Mouse (Mus musculus) ZHBTc4 (cell line): ENCODE measurements around the gene Rpl27a.

Source experiments
- DNase-seq: peaks from one replicate; pipeline ENCODE4 v3.0.0-alpha.2; 2011; ENCODE audit warnings: low read depth, low spot score

The Rpl27a gene

DNA sequence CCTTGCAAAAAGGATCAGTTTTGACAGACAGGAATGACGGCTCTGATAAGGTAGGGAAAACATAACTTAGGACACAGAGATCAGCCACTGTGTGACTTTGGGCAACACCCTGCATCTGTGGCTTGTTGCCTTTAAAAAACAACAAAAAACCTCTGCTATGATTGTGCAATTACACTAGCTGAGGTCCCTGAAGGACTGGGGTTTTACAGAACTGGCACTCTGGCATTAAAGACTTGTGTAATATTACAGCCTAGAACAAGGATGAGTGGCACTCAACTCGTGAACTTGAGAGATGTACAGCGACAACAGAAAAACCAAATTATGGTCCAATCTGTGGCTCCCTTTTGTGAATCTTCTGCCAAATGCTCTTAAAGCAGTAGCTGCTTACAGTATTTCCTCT is 5.8 kb downstream of the Rpl27a start:
- DNase-seq, result peak; percentile 28

DNA sequence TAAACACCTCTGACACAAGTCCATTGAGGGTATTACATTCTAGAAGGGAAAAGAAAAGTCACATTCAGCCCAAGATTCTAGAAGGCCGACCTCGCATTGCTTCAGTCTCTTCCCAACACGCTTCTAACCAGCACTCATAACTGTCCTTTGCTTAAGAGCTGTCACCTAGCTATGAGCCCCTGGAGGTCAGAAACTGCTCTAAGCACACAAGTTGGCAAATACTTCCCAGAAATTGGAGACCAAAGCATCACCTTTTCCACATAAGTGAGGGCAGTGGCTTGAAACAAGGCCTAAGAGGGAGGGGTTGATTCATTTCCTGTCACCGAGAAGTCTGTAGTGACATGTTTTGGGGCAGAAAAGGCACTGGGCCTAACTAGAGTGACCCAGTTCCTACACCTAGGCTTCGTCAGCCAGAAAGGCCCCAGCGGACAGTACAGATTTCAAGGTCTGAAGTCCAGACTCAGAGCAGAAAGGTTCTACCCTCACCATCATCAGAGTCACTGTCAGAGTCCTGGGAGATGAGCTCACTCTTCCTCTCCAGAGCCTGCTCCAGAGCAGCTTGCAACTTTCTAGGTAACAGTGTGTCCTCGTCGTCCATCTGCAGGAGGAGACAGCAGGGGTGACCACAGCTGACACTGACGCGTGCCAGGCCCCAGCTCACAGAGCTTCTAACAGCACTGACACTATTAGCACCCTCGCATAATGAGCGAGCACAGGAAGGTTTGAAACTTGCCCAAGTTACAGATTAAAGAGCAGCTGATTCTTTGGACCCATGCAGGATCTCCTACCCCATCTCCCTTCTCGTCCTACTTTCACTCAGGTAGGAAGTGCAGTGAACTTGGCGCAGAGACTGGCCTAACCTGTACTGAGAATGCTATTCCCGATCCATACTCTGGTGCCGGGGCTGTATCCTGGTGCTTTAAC is 7.1 kb downstream of the Rpl27a start:
- peak; percentile 50 for DNase-seq

DNA sequence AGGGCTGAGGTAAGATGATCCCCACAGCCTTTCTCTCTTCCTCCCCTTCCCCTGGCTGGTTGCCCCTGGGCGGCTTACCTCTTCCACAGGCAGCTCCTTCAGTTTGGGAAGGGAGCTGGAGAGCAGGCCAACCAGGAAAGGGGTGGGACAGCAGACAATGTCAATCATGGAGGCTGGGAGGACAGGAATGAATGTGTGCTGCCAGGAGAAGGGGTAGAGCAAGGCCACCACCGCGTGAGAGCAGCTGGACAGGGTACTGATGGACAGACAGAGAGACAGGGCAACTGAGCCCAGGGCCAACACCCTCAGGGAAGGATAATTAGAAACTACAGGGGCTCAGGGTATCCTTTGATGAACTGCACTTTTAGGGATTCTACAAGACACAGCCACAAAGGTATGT is 8.6 kb downstream of the Rpl27a start:
- DNase-seq, result peak; percentile 52

DNA sequence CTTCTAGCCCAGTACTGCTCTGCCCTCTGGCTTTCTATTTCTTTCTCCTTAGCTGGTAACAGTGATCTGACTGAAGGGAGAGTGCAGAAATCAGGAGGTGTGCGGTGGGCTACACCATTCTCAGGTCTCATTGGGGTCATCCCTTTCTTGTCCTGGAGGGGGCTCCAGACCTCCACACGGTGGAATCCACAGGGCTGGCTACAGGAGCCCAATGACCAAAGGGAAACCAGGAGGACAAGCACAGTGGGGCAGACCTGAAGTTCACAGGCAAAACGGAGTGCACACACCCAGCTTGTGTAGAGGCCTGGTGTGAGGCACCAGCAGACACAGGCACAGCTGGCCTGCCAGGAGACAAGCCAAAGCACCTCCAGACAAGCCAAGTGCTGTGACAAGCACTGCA is 9.4 kb downstream of the Rpl27a start:
- peak; percentile 74 for DNase-seq

DNA sequence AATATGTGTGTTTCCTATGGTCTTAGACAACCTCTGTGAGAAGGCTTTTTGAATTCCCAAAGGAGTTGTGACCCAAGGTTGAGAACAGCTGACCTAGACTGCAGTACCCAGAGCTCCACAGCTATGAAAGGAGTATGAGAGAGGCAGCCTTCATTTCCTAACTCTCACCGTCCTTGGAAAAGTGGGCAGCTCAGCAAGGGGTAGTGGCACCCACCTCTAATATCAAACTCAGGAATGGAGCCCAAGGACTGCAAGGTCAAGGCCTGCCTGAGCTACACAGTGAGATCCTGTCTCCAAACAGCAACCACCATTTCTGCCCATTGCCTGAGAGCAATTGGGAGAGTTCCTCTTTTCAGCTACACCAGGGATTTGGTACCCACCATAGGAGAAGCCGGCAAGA is 10.8 kb downstream of the Rpl27a start:
- DNase-seq, result no peak

DNA sequence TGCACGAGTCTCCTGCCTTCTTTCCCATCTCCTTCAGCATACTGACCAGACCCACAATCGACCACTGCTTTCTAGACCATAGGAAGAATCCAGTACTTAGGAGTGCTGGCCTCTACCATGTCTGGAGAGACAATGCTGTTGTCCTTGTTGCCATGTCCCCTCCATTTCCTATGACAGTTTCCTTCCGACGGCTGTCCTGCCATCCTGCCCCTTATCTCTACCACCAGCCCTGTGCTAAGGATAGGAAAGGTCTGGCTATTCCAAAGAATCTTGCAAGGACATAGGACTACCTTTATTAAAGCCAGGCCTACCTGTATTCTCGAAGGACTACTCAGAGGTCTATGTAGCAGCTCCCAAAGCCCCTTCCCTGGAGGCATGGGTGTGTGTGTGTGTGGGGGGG is 12.6 kb downstream of the Rpl27a start:
- no peak for DNase-seq

DNA sequence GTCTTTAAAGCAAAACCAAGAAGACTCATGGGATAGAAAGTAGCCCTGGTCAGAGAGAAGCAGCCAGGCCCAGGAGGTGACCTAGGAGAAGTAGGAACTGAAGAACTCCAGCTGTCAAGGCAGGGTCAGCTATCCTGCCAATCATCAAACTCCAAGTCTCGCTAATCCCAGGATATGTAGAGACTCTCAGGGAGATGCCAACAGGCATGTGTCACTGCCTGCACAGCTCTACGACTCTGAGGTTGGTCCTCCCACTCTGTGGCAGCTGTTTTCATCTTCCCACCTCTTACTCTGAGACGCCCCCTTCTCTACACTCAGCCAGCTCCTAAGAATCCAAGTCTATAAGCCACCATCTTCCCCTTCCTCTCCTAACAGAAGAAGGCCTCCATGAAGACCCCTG is 13.7 kb downstream of the Rpl27a start:
- DNase-seq, result no peak

DNA sequence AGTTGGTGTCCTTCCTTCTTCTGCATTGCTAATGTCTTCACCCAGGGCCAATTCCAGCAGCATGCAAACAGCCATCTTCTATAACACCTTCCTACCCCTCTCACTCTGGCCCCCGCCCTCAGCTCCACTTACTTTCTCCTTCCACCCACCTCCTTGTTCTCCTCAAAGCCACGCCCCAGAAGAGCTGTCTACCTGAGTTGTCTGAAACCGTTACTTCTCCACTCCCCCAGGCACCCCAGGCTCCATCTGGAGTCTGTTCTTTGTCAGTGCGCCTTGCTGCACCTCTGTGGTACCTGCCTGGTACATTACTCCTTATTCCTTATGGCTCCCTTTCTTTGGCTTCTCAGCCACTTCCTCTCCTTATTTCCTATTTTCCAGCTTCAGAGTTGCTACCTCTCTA is 14.2 kb downstream of the Rpl27a start:
- DNase-seq, result peak; percentile 36

DNA sequence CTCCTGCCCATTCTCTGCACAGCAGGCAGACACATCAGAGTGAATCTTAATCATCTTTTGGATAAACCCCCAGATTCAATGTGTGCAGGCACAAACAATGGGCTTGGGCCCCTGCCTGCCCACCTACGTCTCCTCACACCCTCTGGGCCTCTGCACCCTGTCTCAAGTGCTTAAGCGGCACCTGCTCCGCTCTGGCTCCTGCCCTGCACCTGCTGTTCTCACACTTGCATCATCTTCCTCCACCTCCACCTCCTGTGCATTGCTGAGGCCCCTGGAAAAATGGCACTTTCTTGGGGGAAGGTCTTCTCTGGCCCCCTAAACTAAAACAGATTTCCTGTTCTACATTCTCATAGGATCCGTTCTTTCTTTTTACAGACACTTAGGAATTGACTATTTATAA is 14.9 kb downstream of the Rpl27a start:
- DNase-seq, result no peak

DNA sequence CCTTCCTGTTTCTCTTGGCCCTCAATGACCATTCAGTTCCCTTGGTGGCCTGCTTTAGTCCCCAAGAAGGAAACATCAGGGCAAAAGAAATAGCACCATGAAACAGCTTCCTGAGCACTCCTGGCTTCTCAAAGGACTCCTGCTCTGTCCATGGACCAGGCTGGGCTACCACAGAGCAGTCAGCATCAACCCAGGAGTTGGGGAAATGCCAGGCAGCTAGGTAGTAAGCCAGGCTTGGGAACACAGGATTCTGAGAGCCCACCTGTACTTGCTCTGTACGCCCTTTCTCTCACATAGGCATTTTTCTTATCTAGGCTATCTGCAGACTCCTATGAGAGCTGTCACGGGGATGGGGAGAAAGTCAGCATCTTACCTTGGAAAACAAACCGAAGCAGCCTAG is 16.0 kb downstream of the Rpl27a start:
- no peak for DNase-seq

DNA sequence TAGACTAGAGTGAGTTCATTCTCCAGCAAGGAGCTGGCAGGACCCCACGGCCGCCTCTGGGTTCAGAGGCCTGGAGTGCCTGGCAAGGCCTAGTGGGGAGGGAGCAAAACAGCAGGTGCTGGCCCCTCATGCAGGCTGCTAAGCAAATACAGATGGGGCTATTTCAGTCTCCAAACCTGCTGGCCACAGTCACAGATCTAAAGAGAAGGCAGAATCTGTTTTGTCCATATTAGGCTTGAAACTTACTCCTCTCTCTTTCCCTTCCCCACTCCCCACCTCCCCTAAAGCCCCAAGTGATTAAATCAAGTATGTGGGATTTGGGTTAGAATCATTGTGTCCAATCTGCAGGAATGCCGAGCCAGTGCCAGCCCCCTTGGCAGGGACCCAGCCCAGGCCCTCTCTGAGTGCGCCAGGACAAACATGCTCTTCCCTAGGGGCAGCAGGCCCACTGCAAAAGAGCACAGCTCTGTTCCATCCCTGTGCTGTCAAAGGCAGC is 17.6 kb downstream of the Rpl27a start:
- no peak for DNase-seq

DNA sequence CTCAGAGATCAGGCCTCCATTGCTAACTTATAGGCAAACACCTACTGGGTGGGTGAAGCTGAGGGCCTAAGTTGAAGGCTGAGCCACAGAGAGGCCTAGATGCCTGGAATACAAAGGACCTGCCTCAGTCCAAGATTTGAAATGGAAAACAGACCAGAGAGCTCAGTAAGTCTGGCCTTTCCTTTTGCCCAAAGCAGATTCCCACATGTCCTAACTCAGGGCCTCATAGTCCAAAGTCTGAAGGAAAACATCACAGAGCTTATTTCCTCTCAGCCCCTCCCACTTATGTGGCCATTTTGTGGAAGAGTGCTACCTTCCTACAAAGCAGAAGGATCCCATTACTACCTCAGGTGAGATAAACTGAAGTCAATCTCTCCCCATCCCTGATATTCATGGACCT is 22.0 kb downstream of the Rpl27a start:
- DNase-seq, result no peak

DNA sequence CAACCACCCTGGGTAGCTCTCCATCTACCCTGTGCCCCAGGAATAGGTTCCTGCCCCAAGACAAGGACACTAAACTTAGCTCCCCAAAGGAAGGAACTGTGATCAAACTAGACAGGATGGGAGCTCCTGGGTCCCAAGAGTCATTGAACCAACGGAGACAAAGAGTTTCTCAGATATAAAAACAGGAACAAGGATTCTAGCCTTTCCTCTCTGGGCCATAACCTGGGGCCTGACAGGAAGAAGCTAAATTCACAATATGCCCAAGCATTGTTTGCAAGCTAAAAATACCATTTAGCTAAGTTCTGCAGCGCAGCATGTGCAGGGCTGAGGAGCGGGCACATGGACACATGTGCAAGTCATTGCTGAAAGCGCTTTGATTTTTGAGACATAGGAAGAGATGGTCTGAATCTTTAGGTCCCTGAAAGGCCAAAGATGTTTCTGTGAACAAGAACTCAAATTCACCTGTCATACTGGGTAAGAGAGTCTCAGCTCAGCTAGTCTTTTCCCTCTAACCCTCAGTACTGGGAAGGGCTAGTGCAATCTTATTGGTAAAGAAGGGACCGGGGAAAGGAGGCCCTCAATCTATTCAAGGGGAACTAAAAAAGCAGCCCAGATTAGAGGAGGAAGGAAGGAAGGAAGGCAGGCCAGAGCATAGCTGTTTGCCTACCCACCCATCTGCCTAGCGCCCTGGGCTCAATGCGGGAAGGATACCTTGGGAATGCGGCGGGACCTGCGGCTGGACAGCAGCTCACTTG is 22.8 kb downstream of the Rpl27a start:
- no peak for DNase-seq

DNA sequence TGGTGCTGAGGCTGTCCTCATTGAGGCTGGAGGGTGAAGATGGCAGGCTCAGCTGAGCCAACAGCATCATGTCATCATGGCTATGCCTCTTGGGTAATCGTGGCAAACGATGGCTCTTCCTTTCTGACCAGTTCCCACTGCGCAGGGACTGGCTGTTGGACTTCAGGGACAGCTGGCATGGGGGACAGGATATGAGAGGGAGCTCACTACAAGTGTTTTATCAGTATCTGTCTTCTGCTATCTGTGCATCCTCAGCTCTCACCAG is 23.3 kb downstream of the Rpl27a start:
- no peak for DNase-seq

DNA sequence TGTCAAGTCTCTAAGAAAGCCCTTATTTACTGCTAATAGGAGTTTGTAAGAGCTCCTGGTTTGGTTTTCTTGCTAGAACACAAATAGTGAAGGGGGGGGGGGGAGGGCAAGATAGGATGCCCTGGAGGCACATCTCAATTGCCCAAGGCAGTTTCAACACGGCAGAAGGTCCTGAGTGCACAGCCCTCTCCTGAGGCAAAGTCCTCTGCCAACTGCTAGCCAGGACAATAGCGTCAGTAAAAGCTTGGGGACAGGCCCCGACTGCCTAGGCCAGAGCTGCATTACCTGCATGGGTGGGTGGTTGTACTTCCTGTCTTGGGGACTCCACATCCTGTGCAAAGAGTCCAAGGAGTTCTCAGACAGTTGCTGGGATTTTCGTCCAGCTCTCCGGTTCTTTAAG is 25.8 kb downstream of the Rpl27a start:
- DNase-seq, result no peak

DNA sequence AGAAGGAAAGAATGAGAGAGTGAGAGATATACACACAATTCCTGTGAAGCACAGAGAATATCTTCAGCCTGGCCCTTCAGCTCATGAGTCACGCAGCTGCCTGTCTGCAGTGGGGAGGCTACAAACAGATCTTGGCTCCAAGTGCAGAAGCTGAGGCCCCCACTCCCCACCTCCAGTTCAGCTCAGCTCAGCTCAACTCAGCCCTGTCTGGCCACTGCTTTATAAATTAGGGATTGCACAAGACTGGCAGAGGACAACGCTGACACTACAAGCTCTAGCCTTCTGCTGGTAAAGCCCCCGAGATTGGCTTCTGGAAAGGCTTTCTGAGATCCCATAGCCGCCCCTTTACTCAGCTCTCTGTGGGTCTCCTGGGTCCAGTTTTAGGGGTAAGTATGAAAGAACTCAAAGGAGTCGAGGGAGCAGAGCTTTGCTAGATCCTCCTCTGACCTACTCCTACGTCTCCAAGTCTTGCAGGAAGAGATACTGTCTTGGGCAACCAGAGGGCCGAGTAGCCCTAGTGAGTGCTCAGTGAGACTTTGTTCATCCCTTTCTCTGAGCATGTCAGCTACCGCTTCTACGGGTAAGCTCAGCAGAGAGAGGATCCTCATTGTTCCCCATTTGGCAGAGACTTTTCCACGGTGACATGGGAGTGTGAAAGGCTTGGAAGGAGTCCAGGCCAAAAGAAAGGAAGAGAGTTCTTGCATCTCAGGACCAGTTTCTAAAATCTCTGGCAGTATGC is 26.5 kb downstream of the Rpl27a start:
- DNase-seq, result no peak

DNA sequence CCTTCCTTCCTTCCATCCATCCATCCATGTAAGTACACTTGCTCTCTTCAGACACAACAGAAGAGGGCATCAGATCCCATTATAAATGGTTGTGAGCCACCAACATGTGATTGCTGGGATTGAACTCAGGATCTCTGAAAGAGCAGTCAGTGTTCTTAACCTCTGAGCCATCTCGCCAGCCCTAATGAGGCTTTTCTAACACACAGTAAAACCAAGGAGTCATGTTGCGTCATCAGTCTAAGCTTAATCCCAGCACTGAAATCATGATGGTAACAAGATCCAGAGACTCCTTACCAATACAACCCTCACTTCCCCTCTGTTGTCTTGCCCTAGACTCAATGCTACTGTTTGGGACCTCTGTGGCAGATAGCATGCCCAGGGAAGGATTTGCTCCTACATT is 27.2 kb downstream of the Rpl27a start:
- DNase-seq, result no peak

DNA sequence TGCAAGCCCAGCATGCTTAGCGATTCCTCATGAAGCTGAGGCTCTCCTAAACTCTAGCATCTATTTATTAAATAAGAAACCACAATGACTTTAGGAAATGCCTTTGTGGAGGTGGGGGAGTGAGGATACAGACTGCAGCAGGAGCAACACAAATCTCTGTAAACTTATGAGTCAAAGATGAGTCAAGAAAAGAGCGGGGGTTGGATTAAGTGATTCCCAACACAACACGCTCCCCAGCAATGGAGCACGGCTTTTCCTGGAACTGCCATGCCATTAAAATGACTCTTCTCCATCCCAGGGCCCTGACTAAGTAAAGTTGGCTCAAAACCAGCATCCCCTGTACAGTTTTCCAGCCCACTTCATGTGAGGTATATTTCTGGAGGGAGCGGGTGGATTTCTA is 27.8 kb downstream of the Rpl27a start:
- no peak for DNase-seq

DNA sequence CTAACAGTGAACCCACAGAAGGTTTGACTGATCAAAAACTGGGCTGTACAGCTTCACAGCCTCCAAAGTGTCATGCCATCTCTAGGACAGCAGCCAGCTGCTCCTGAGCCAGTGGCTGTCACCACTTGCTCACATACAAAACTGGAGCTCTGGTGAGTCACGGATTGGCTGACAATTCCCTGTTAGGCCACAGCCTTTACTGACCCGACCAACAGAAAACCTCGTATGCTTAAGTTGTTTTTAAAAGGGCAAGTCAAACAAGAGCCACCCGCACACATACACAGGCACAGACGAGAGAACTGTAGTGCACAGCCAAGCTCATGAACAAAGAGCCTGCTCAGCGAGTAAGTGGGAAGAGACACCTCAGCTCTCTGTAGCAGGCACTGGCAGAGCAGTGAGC is 40.6 kb downstream of the Rpl27a start:
- DNase-seq, result no peak

DNA sequence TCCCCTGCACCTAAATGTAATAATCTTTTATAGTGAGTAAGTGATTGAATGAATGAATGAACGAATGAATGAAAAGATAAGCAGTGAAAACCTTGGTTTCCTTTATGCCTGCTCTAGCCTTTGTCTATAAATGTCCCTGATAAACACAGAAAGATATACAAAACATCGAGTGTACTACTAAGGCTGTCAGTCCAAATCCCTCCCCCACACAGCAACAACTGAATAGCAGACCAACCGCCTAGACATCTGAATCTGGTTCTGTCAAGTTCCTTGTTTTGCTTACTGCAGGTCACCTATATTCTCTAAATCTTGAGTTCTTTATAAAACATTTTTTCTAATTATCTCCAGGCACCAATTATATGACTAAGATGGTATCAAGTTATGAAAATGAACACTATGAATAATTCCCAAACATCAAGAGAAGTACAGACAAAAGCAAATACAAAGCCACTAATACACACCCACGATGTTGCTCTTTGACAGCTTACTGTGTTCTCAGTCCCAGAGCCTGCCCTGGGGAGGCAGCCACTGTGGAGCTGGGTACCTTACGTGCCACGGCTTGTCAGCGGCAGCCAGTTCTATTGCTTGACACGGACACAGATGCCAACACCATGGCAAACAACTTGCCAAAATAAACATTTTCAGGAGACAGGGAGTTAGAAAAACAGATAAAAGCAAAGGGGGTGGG is 42.7 kb downstream of the Rpl27a start:
- DNase-seq, result no peak

DNA sequence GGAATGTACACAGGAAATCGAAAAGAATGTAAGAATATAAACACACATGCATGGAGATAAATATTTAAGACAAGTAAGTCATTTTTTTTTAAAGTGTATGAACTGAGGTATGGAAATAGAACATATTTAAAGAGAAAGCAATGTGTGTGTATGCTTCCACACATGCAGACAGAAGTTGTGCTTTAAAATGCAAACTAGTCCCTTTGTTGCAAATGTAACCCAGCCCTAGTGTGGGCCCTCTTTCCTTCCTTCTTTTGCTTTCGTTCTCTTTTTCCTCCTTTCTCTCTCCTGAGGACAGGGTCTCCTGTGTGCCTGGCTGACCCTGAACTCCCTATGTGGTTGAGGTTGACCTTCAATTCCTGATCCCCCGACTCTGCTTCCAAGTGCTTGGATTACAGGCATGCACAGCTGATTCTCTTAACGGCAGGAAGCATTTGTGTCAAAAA is 43.2 kb downstream of the Rpl27a start:
- DNase-seq, result no peak

DNA sequence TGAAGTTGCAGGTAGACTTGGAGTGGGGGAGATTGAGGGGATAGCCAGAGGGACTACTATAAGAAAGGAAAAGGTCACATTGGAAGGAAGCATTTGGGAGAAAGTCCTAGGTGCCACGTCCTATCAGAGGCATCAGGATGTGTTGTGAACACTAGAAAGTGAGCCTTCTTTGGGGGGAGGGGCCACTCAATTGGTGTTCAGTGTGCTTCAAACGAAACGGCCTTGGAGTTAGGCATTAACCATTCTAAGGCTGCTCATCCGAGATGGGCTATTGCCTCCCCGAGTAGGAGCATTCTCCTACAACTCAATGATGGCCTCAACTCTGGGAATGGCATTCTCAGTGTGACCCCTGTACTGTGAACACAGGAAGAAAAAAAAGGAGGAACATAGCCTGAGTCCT is 43.7 kb downstream of the Rpl27a start:
- peak; percentile 42 for DNase-seq
